Mouse (Mus musculus) heart, embryonic 13.5 days (tissue): ENCODE measurements at regions not wholly inside any gene's neighbourhood (a gene's known extent, or its start where the extent isn't known, plus 50 kb on each side); places are given as distances from the start of the nearest gene placed in this dataset.

ENCODE experiments used
- ATAC-seq: fragments of 200-750 bp; cut with Nextera tagmentation; 2 replicates; pipeline ENCODE4 v1.8.0; 2017; ENCODE audit warnings: moderate TSS enrichment; ENCODE audit not compliant: insufficient number of reproducible peaks, low FRiP score, low TSS enrichment; ENCODE audit errors: extremely low read depth
- H3K27ac ChIP-seq: fragments of 300-500 bp; sonication (generic); replicated peaks from 2 replicates; pipeline ENCODE4 v1.5.1; 2015; ENCODE audit warnings: moderate library complexity, mild to moderate bottlenecking, inconsistent platforms
- H3K27me3 ChIP-seq: fragments of 300-500 bp; sonication (generic); replicated peaks from 2 replicates; pipeline ENCODE4 v1.6.1; 2015; ENCODE audit warnings: mild to moderate bottlenecking, inconsistent platforms
- H3K36me3 ChIP-seq: fragments of 300-500 bp; sonication (generic); 2 replicates; pipeline ENCODE4 v1.6.1; 2015; ENCODE audit warnings: mild to moderate bottlenecking, inconsistent platforms
- H3K4me1 ChIP-seq: fragments of 300-500 bp; sonication (generic); 2 replicates; pipeline ENCODE4 v1.6.1; 2015; ENCODE audit warnings: inconsistent platforms
- H3K4me2 ChIP-seq: fragments of 300-500 bp; sonication (generic); 2 replicates; pipeline ENCODE4 v1.6.1; 2015; ENCODE audit warnings: inconsistent platforms, mild to moderate bottlenecking, moderate library complexity
- H3K4me3 ChIP-seq: fragments of 300-500 bp; sonication (generic); 2 replicates; pipeline ENCODE4 v1.5.1; 2015; ENCODE audit warnings: moderate library complexity, mild to moderate bottlenecking, inconsistent platforms
- H3K9ac ChIP-seq: fragments of 300-500 bp; sonication (generic); 2 replicates; pipeline ENCODE4 v1.6.1; 2015; ENCODE audit warnings: inconsistent platforms, mild to moderate bottlenecking, moderate library complexity
- H3K9me3 ChIP-seq: fragments of 300-500 bp; sonication (generic); 2 replicates; pipeline ENCODE4 v1.6.1; 2016; ENCODE audit warnings: inconsistent platforms
- WGBS: fragments of 180-500 bp; shearing (Covaris S2); methylation state at CpG from one replicate; pipeline ENCODE4 v1.1.7; 2015; ENCODE audit warnings: mixed read lengths; 5-methylcytosine and 5-hydroxymethylcytosine counted together

GRCm38 (mm10) chr10:119395048-119395447 lies 58.6 kb upstream of the Grip1 start:
- Histone ChIP-seq H3K4me1 (no peaks in the 10 kb centered on the region), H3K9me3 (peaks cover 7% of the 10 kb centered on the region; the same call in 1 of the 2 replicates), H3K27me3 (no peaks in the 10 kb centered on the region), H3K27ac (no peak overlapping the region), H3K4me3 (no peak overlapping the region), H3K36me3 (no peaks in the 10 kb centered on the region), H3K4me2 (no peak overlapping the region), H3K9ac (no peak overlapping the region)
- WGBS, result 70% methylated on average over 5 of the region's 5 CpGs
- ATAC-seq, result no peak

GRCm38 (mm10) chr10:119387924-119388323 lies 65.7 kb upstream of the Grip1 start:
- ATAC-seq, result no peak
- Histone ChIP-seq H3K27ac (no peak overlapping the region), H3K4me1 (no peaks in the 10 kb centered on the region), H3K9me3 (0 out of 2 replicates have a peak, but pooled peaks cover 4% of the 10 kb centered on the region), H3K9ac (no peak overlapping the region), H3K27me3 (no peaks in the 10 kb centered on the region; the same call in 1 of the 2 replicates), H3K4me2 (no peak overlapping the region), H3K4me3 (no peak overlapping the region), H3K36me3 (no peaks in the 10 kb centered on the region)
- 76% methylated on average over 3 of the region's 3 CpGs for WGBS

- WGBS, result 81% methylated on average over 11 of the region's 11 CpGs
- ATAC-seq, result no peak
- H3K4me1 ChIP-seq, result no peaks in the 10 kb centered on the region
- 0 out of 2 replicates have a peak, but pooled peaks cover 4% of the 10 kb centered on the region for H3K9me3 ChIP-seq
- no peak overlapping the region for H3K9ac ChIP-seq
- H3K4me3 ChIP-seq, result no peak overlapping the region
- H3K27ac ChIP-seq, result no peak overlapping the region
- no peaks in the 10 kb centered on the region; the same call in 1 of the 2 replicates for H3K27me3 ChIP-seq
- H3K4me2 ChIP-seq, result no peak overlapping the region
- H3K36me3 ChIP-seq, result no peaks in the 10 kb centered on the region
These were observed 71.4 kb upstream of the Grip1 start for GRCm38 (mm10) chr10:119382257-119382656.

GRCm38 (mm10) chr10:119368566-119368965 lies 85.1 kb upstream of the Grip1 start:
- Histone ChIP-seq H3K9me3 (no peaks in the 10 kb centered on the region), H3K27ac (no peak overlapping the region), H3K36me3 (no peaks in the 10 kb centered on the region), H3K4me3 (no peak overlapping the region), H3K4me1 (no peaks in the 10 kb centered on the region), H3K27me3 (no peaks in the 10 kb centered on the region), H3K4me2 (no peak overlapping the region), H3K9ac (no peak overlapping the region)
- no peak for ATAC-seq
- 64% methylated on average over 5 of the region's 5 CpGs for WGBS

GRCm38 (mm10) chr10:119363616-119364015 lies 90.0 kb upstream of the Grip1 start:
- Histone ChIP-seq H3K9me3 (peaks cover 4% of the 10 kb centered on the region; the same call in 1 of the 2 replicates), H3K36me3 (no peaks in the 10 kb centered on the region), H3K4me2 (no peak overlapping the region), H3K4me3 (no peak overlapping the region), H3K4me1 (no peaks in the 10 kb centered on the region), H3K27me3 (no peaks in the 10 kb centered on the region), H3K9ac (no peak overlapping the region), H3K27ac (no peak overlapping the region)
- no peak for ATAC-seq
- WGBS, result 42% methylated on average over 3 of the region's 3 CpGs

GRCm38 (mm10) chr10:119358730-119359292 lies 94.8 kb upstream of the Grip1 start:
- no peak for ATAC-seq
- no peak overlapping the region for H3K27ac ChIP-seq
- no peaks in the 10 kb centered on the region for H3K36me3 ChIP-seq
- H3K4me2 ChIP-seq, result no peak overlapping the region
- WGBS, result 61% methylated on average over 7 of the region's 7 CpGs
- no peak overlapping the region for H3K9ac ChIP-seq
- peaks cover 4% of the 10 kb centered on the region; the same call in 1 of the 2 replicates for H3K9me3 ChIP-seq
- no peaks in the 10 kb centered on the region for H3K4me1 ChIP-seq
- no peak overlapping the region for H3K4me3 ChIP-seq
- H3K27me3 ChIP-seq, result no peaks in the 10 kb centered on the region

GRCm38 (mm10) chr10:119342317-119343114 lies 102.7 kb upstream of the Cand1 start:
- H3K27me3 ChIP-seq, result no peaks in the 10 kb centered on the region
- no peak for ATAC-seq
- H3K36me3 ChIP-seq, result no peaks in the 10 kb centered on the region
- H3K27ac ChIP-seq, result no peak overlapping the region
- H3K4me2 ChIP-seq, result no peak overlapping the region
- no peak overlapping the region for H3K9ac ChIP-seq
- 70% methylated on average over 13 of the region's 13 CpGs for WGBS
- no peaks in the 10 kb centered on the region for H3K4me1 ChIP-seq
- H3K4me3 ChIP-seq, result no peak overlapping the region
- no peaks in the 10 kb centered on the region; the same call in 1 of the 2 replicates for H3K9me3 ChIP-seq

- no peak overlapping the region for H3K4me2 ChIP-seq
- H3K9me3 ChIP-seq, result no peaks in the 10 kb centered on the region; the same call in 1 of the 2 replicates
- 63% methylated on average over 8 of the region's 8 CpGs for WGBS
- no peak overlapping the region for H3K9ac ChIP-seq
- H3K27me3 ChIP-seq, result no peaks in the 10 kb centered on the region
- ATAC-seq, result no peak
- no peaks in the 10 kb centered on the region for H3K4me1 ChIP-seq
- H3K4me3 ChIP-seq, result no peak overlapping the region
- H3K36me3 ChIP-seq, result no peaks in the 10 kb centered on the region
- no peak overlapping the region for H3K27ac ChIP-seq
These were observed 100.5 kb upstream of the Cand1 start for GRCm38 (mm10) chr10:119340323-119340722.

- 23% methylated on average over 6 of the region's 6 CpGs for WGBS
These were observed 87.1 kb upstream of the Cand1 start for GRCm38 (mm10) chr10:119326912-119327311.

GRCm38 (mm10) chr10:119319953-119320352 lies 80.1 kb upstream of the Cand1 start:
- H3K9me3 ChIP-seq, result no peaks in the 10 kb centered on the region
- WGBS, result 89% methylated on average over 8 of the region's 8 CpGs
- no peaks in the 10 kb centered on the region for H3K36me3 ChIP-seq
- no peak overlapping the region for H3K4me3 ChIP-seq
- no peaks in the 10 kb centered on the region for H3K27me3 ChIP-seq
- H3K4me2 ChIP-seq, result no peak overlapping the region
- ATAC-seq, result no peak
- H3K4me1 ChIP-seq, result no peaks in the 10 kb centered on the region
- H3K9ac ChIP-seq, result no peak overlapping the region
- no peak overlapping the region for H3K27ac ChIP-seq

More at GRCm38 (mm10) chr10:119326912-119327311, 87.1 kb upstream of the Cand1 start:
- H3K4me2 ChIP-seq, result no peak overlapping the region
- H3K9me3 ChIP-seq, result no peaks in the 10 kb centered on the region
- no peak overlapping the region for H3K27ac ChIP-seq
- H3K9ac ChIP-seq, result no peak overlapping the region
- H3K36me3 ChIP-seq, result no peaks in the 10 kb centered on the region
- ATAC-seq, result no peak
- H3K27me3 ChIP-seq, result no peaks in the 10 kb centered on the region
- H3K4me1 ChIP-seq, result no peaks in the 10 kb centered on the region
- no peak overlapping the region for H3K4me3 ChIP-seq

- Histone ChIP-seq H3K9ac (no peak overlapping the region), H3K36me3 (no peaks in the 10 kb centered on the region), H3K9me3 (no peaks in the 10 kb centered on the region), H3K27ac (no peak overlapping the region), H3K4me2 (no peak overlapping the region), H3K4me1 (no peaks in the 10 kb centered on the region), H3K4me3 (no peak overlapping the region), H3K27me3 (no peaks in the 10 kb centered on the region)
- ATAC-seq, result no peak
- WGBS, result 79% methylated on average over 8 of the region's 8 CpGs
These were observed 78.6 kb upstream of the Cand1 start for GRCm38 (mm10) chr10:119318416-119318815.

- no peak overlapping the region for H3K4me3 ChIP-seq
- no peaks in the 10 kb centered on the region for H3K36me3 ChIP-seq
- whole genome bisulfite sequencing, result 16% methylated on average over 1 of the region's 1 CpGs
- H3K27me3 ChIP-seq, result no peaks in the 10 kb centered on the region
- H3K9ac ChIP-seq, result no peak overlapping the region
- H3K9me3 ChIP-seq, result no peaks in the 10 kb centered on the region
- H3K4me2 ChIP-seq, result no peak overlapping the region
- no peak for ATAC-seq
- no peaks in the 10 kb centered on the region for H3K4me1 ChIP-seq
- no peak overlapping the region for H3K27ac ChIP-seq
These were observed 71.7 kb upstream of the Cand1 start for GRCm38 (mm10) chr10:119311578-119311977.
